Mouse (Mus musculus) G1E (cell line): ENCODE data around the gene Fgfr2.

Experiments
- CTCF ChIP-seq: IDR thresholded peaks from 2 replicates; pipeline ENCODE4 v1.5.1; 2012; ENCODE audit warnings: low read depth, low read length, inconsistent platforms, mixed read lengths
- GATA1 ChIP-seq: IDR thresholded peaks from 2 replicates; pipeline ENCODE4 v1.6.1; 2012; ENCODE audit warnings: borderline replicate concordance, low read length, inconsistent platforms, mixed read lengths
- GATA2 ChIP-seq: IDR thresholded peaks from 2 replicates; pipeline ENCODE4 v1.6.1; 2012; ENCODE audit warnings: low read depth, low read length, inconsistent platforms, borderline replicate concordance
- POLR2AphosphoS5 ChIP-seq: IDR thresholded peaks from 2 replicates; pipeline ENCODE4 v1.6.1; 2012; ENCODE audit warnings: low read depth, low read length, inconsistent platforms; ENCODE audit not compliant: insufficient replicate concordance
- TAL1 ChIP-seq: conservative IDR thresholded peaks from 2 replicates; pipeline ENCODE4 v1.6.1; 2012; ENCODE audit warnings: low read depth, low read length, inconsistent platforms, mixed read lengths

DNA sequence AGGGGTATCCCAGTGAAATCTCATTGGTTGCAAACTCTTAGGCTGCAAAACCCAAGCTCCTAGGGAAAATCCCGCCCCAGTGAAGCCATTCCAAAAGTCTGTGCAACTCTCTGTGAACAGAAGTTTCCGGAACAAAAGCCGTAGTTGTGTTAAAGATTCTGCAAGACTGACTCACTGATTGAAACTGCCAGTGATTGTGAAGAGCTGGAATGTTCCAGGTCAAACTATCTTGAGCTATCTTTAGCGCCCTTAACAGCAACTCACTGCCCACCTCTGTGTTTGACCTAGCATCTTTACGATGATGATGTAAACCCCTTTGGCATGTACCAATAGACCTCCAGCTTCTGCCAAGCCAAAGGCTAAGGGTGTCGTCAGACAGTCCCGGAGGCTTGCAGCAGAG is 999.9 kb downstream of the Fgfr2 start:
- no peak for TF ChIP-seq CTCF
- no peak for TF ChIP-seq POLR2AphosphoS5
- no peak for TF ChIP-seq GATA1
- no peak for TF ChIP-seq TAL1
- no peak for TF ChIP-seq GATA2
